ENCODE assay signal across 8 mouse cellular contexts in the genomic region with DNA sequence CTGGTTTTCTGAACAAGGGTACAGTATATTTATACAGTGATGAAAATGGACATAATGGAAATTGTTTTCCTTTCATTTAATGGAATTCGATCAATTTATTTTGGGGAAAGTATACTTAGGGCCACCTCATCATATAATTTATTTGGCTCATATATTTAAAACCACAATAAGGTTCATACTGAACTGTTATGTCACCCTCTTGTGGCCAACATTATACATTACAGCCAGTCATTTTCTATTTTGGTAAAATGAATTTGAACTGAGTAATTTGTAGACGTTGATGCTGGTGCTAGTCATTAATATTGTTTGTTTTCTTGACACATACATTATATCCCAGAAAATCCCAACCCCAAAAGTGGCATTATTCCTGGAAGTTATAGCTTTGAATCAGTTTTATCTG. TPM values are rescaled to one million over a fixed set of nuclear protein-coding genes. Genes with fewer than 3 reads are reported as not detected.
DNase-seq lines count a peak whose midpoint lies in the region; ATAC-seq and TF ChIP-seq lines count a peak whose summit lies in the region.

No protein-coding gene starts in this region.

- no peaks in the 10 kb centered on the region for H3K27me3 ChIP-seq in intestine, postnatal 0 days (replicated peaks; ENCODE audit: control insufficient read depth, insufficient read depth, low read length)
- no peaks in the 10 kb centered on the region for H3K27me3 ChIP-seq in intestine, embryonic 16.5 days (replicated peaks; ENCODE audit: control insufficient read depth, insufficient read depth, low read length)

- DNase-seq in CD4-positive helper T cell, adult 2 months (ENCODE audit: low read depth, low spot score) = peak; percentile 49
- DNase-seq in R1 (ENCODE audit: low read depth, low spot score) = peak; percentile 30
- DNase-seq in spleen, postnatal 14 days (ENCODE audit: low spot score in 2 of 2) = no peak
- DNase-seq in left cerebral cortex, postnatal 10 days (ENCODE audit: extremely low spot score in 1 of 2, low spot score in 2 of 2) = no peak
- DNase-seq in gastrocnemius, postnatal 10 days = no peak

- H3K9ac ChIP-seq in intestine, postnatal 0 days (ENCODE audit: low read depth, low read length) = no peak overlapping the region
- no peak overlapping the region for H3K9ac ChIP-seq in intestine, embryonic 16.5 days (ENCODE audit: low read depth, low read length)

- no peak for ATAC-seq in intestine, postnatal 0 days
- ATAC-seq in intestine, embryonic 16.5 days = no peak
- peak; percentile 81 for ATAC-seq in inflammation-experienced regulatory T-cells, adult 6 months

- TF ChIP-seq CTCF in intestine, postnatal 0 days (IDR thresholded peaks at IDR 0.05; ENCODE audit: low read depth) = peak; percentile 74

- 45% methylated on average over 2 of the region's 2 CpGs for WGBS in intestine, postnatal 0 days
- WGBS in intestine, embryonic 16.5 days = 50% methylated on average over 2 of the region's 2 CpGs

- H3K4me1 ChIP-seq in intestine, postnatal 0 days (replicated peaks; ENCODE audit: control insufficient read depth, insufficient read depth, low read length) = no peaks in the 10 kb centered on the region
- H3K4me1 ChIP-seq in intestine, embryonic 16.5 days (ENCODE audit: control insufficient read depth, insufficient read depth, low read length) = no peaks in the 10 kb centered on the region

- intact Hi-C loops in left cerebral cortex, postnatal 10 days (cut with DNase I) = no loop called here

- H3K4me3 ChIP-seq in intestine, postnatal 0 days (ENCODE audit: low read depth, low read length) = no peak overlapping the region
- no peak overlapping the region for H3K4me3 ChIP-seq in intestine, embryonic 16.5 days (ENCODE audit: low read length)

- H3K9me3 ChIP-seq in intestine, postnatal 0 days (ENCODE audit: control insufficient read depth) = no peaks in the 10 kb centered on the region
- no peaks in the 10 kb centered on the region for H3K9me3 ChIP-seq in intestine, embryonic 16.5 days (ENCODE audit: control insufficient read depth, low read length)

- H3K4me2 ChIP-seq in intestine, postnatal 0 days (replicated peaks; ENCODE audit: low read depth) = no peak overlapping the region
- no peak overlapping the region for H3K4me2 ChIP-seq in intestine, embryonic 16.5 days (ENCODE audit: low read depth, low read length)

- H3K27ac ChIP-seq in intestine, postnatal 0 days (ENCODE audit: low read depth, low read length) = no peak overlapping the region
- H3K27ac ChIP-seq in intestine, embryonic 16.5 days (ENCODE audit: low read length) = no peak overlapping the region

- H3K36me3 ChIP-seq in intestine, postnatal 0 days (ENCODE audit: control insufficient read depth, insufficient read depth) = peaks cover 19% of the 10 kb centered on the region
- 0 out of 2 replicates have a peak, but pooled peaks cover 2% of the 10 kb centered on the region for H3K36me3 ChIP-seq in intestine, embryonic 16.5 days (ENCODE audit: control insufficient read depth, insufficient read depth, low read length)

RNA-seq across cellular contexts. Expression of a gene that starts 58.6 kb away (rescaled TPM):
- polyA plus RNA-seq in intestine, postnatal 0 days (2015; fragmentation: Nextera tagmentation; extraction: Ambion mirVana) = 9.6 and 10.8 TPM in 2 replicates
- 8.3 and 11.1 TPM in 2 replicates for polyA plus RNA-seq in intestine, embryonic 16.5 days (2015; fragmentation: Nextera tagmentation; extraction: Ambion mirVana)
- 10 to 100 TPM; 13.4 to 19.8 (median 13.7) TPM for polyA plus RNA-seq in inflammation-experienced regulatory T-cells, adult 6 months (2017; shearing (Covaris generic))
- 100 to 1,000 TPM; 132 to 142 TPM for total RNA-seq in left cerebral cortex, postnatal 10 days (2021)
- 100 to 1,000 TPM; 106 to 107 TPM for total RNA-seq in gastrocnemius, postnatal 10 days (2021)

Comparison
In these comparisons a context has a peak if more than half of its experiments do, and no peak if none do; other contexts are left out.
1. DNase-seq: peak in CD4-positive helper T cell, adult 2 months (single experiment) and R1 (single experiment); none in spleen, postnatal 14 days (0 of 2), left cerebral cortex, postnatal 10 days (0 of 2) and gastrocnemius, postnatal 10 days (single experiment).